Mouse (Mus musculus): ENCODE data around the gene Mob4. TPM values are rescaled to one million over a fixed set of nuclear protein-coding genes. Genes with fewer than 3 reads are reported as not detected.
"Not testable (repeated sequence)": the region's sequence is repeated elsewhere in the genome, so short reads cannot be mapped to it uniquely, and the experiment has no call there.

Gene Mob4
- 10 to 100 TPM; 56.7 to 59.2 TPM for total RNA-seq (2021)

DNA sequence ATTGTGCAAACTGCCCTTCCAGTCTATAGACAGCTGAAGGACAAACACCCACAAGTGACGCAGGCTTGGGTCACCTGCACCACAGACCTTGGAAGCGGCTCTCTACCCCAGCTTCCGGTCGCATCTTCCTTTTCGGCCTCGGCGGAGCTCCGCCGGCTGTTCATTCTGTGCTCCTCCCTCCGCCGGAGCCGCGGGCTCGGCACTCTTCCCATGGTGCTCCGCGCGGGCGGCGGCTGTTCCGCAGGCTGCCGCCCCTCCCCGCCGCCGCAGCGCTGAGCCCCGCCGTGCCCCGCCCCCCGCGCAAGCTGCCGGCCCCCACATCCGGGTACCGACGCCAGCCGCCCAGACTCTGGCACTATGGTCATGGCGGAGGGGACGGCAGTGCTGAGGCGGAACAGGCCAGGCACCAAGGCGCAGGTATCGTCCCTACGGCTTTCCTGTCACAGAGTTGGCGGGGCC lies at the start of gene Mob4:
Mob4 (plus strand) TSS at position 289 of the 459 bp plus-strand sequence.
- intact Hi-C loops (cut with DNase I) = loop anchor here (1.0 to 2.0 kb wide), 3 partner anchors 28 to 72 kb away; partner anchors contain the start of genes Hspd1 and Hspe1

GRCm38 (mm10) chr1:55082106-55082505 lies 48.9 kb upstream of the Mob4 start:
- intact Hi-C loops (cut with DNase I) = no loop called here
- DNase-seq (ENCODE audit: low spot score in 2 of 2) = no peak

More for the DNA sequence above, at the start of gene Mob4:
- DNase-seq (ENCODE audit: low spot score in 2 of 2) = peak; percentile 94

DNA sequence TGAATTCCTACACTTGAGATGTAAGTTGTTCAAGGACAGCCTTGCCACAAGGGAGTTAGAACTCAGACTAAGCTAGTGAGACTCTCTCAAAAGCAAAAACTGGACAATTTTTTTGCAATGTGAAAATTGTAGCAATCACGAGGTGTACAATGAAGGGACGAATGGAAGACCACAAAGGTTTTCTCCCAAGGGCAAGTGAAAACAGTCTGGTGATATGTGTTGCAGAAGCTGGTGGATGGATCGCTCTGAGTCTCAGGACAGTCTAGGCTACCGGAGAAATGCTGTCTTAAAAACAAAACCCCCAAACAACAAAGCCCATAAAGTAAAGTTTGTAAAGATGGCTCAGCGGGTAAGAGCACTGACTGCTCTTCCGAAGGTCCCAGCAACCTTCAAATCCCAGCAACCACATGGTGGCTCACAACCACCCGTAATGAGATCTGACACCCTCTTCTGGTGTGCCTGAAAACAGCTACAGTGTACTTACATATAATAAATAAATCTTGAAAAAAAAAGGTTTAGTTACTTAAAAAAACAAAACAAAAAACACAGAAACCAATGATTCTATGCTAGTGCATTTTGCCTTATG lies 45.2 kb upstream of the Mob4 start:
- DNase-seq (ENCODE audit: low spot score in 2 of 2) = no peak
- intact Hi-C loops (cut with DNase I) = loop anchor here (5.0 kb wide), 3 partner anchors 34 to 151 kb away; partner anchors contain the start of genes Coq10b and Mars2

- DNase-seq (ENCODE audit: low spot score in 2 of 2) = peak in 1 of 2 experiments; percentile 16
- intact Hi-C loops (cut with DNase I) = loop anchor here (1.0 to 5.0 kb wide), 4 partner anchors 35 to 150 kb away; partner anchors contain the start of genes Coq10b and Mars2
Measured at GRCm38 (mm10) chr1:55086868-55087400, 44.1 kb upstream of the Mob4 start.

DNA sequence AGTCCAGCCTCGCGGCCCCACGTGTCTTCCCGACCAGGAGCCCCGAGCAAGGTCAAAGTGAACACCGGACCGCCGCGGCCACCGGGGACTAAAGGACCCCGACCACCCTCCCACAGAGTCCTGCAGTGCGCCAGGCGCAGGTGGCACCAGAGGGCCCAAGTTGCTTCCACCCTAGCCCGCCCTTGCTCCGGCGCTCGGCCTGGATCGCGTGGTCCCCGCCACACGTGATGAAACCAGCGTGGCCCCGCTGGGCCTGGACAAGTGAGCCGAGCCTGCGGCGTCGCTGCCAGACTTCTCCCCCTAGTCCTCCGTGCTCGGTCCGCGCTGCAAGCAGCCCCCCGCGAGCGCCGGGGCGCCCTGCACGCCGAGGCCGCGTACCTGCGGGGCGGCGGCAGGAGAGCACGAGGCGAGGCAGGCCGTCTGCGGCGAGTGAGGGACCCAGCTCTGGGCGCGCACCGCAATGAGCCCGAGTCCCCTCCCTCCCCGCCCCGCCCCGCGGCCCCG lies 43.6 kb upstream of the Mob4 start:
- peak; percentile 54 to 70 for DNase-seq (ENCODE audit: low spot score in 2 of 2)
- intact Hi-C loops (cut with DNase I) = loop anchor here (1.0 to 5.0 kb wide), 4 partner anchors 35 to 150 kb away; partner anchors contain the start of genes Coq10b and Mars2

- DNase-seq (ENCODE audit: low spot score in 2 of 2) = peak; percentile 97 to 98
- intact Hi-C loops (cut with DNase I) = loop anchor here (1.0 to 5.0 kb wide), 5 partner anchors 36 to 149 kb away; partner anchors contain the start of genes Coq10b, Mars2 and Mob4
Measured at GRCm38 (mm10) chr1:55087932-55088610, 43.0 kb upstream of the Mob4 start, which contains the start of the genes Hspe1 and Hspd1. TSS of gene Hspe1 (plus strand) at chr1:55088132. TSS of gene Hspd1 (minus strand) at chr1:55088243.

- no peak for DNase-seq (ENCODE audit: low spot score in 2 of 2)
- intact Hi-C loops (cut with DNase I) = loop anchor here (1.0 to 5.0 kb wide), 4 partner anchors 37 to 148 kb away; partner anchors contain the start of genes Coq10b, Mars2 and Mob4
Measured at GRCm38 (mm10) chr1:55088611-55089497, 42.2 kb upstream of the Mob4 start.

- intact Hi-C loops (cut with DNase I) = loop anchor here (5.0 kb wide), 3 partner anchors 37 to 148 kb away; partner anchors contain the start of genes Coq10b and Mars2
Measured at GRCm38 (mm10) chr1:55089498-55090064, 41.5 kb upstream of the Mob4 start.

GRCm38 (mm10) chr1:55092056-55092455 lies 39.0 kb upstream of the Mob4 start:
- intact Hi-C loops (cut with DNase I) = no loop called here
- no peak for DNase-seq (ENCODE audit: low spot score in 2 of 2)

More at GRCm38 (mm10) chr1:55089498-55090064, 41.5 kb upstream of the Mob4 start:
- DNase-seq (ENCODE audit: low spot score in 2 of 2) = no peak

DNA sequence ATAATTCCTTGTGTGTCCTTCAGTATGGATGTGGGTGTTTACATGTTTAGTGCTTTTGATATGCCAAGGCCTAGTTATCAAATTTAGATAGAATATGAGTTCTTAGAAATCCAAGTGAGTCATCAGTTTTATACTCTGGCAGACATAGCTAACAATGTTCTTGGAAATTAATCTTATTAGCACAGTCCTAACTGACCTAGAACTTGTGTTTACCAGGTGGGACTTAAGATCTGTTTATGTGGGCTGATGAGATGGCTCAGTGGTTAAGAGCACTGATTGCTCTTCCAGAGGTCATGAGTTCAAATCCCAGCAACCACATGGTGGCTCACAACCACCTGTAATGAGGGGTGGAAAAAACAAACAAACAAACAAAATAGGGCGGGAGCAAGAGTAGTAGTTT lies 38.6 kb upstream of the Mob4 start:
- no peak for DNase-seq (ENCODE audit: low spot score in 2 of 2)
- intact Hi-C loops (cut with DNase I) = no loop called here

DNA sequence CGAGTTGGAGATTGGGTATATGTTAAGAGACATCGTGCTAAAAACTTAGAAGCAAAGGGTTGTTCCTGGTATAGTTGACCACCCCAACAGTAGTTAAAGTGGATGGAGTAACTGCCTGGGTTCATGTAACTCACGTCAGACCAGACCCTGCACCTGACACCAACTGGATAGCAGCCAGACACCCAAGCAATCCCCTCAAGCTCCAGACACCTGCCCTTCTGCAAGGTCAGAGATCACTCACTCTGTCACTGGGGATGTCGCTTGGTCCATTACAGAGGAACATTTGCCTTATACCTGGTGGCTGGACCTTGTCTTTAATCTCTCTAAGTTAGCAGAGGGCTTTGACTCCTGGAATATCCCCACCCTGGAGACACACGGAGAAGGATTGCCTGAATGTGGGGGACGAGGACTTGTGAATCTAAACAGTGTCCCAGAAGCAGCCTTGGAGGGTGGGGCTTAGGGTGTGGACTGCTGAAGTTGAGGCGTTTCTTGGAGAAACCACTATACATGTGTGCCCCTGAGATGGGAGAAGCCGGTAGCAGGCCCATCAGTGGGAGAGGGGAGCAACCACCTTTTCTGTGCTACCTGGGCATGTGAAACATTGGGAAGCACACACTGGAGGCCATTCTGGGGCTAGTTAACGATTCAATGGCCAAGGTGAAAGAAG lies 24.0 kb upstream of the Mob4 start:
- no peak for DNase-seq (ENCODE audit: low spot score in 2 of 2)
- intact Hi-C loops (cut with DNase I) = no loop called here

GRCm38 (mm10) chr1:55107644-55108043 lies 23.4 kb upstream of the Mob4 start:
- intact Hi-C loops (cut with DNase I) = no loop called here
- DNase-seq (ENCODE audit: low spot score in 2 of 2) = no peak

DNA sequence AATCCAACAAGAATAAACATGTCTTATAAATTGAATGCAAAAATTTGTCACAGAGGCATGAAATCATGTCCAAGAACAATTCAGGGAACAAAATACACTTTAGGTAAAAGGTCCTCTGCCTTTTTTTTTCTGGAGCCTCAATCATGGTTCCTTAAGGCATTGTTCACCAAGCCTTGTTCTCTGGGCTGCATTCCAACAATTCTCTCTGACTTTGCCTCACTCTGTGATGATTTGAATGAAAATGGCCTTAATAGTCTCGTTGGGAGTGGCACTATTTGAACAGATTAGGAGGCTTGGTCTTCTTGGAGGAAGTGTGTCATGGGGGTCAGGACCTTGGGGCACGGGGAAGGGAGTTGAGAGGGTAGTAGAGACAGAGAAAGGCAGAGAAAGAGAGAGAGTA lies 22.6 kb upstream of the Mob4 start:
- DNase-seq (ENCODE audit: low spot score in 2 of 2) = no peak
- intact Hi-C loops (cut with DNase I) = no loop called here

DNA sequence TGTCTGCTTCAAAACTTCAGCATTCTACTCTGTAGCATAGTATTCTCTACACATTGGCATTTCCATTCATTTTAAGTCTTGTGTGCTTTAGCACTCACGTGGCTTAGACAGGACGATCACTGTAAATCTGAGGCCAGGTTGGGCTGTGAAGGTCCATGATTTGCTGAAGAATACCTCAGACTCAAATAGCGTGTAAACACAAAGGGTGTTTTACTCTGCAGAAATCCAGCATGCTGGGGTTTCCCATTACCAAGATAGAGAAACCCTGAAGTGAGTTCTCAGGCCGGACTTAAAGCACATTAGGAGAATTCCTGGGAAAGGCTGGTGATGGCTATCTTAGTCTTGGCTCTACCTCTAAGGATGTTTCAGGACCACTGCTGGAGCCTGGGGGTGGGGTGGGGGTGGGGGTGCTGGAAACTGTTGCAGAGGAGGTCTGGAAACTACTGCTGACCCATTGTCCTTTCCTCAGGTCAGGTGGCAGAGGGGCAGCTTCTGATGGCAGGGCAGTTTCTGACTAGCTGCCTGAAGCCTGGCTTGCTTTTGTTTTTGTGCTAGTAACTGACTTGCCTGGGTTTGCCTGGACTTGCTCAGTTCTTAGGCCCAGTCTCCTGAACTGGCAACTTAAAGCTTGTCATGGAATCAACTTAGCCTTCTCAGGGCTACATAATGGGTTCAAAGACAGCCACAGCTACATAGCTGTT lies 21.8 kb upstream of the Mob4 start:
- intact Hi-C loops (cut with DNase I) = no loop called here
- no peak for DNase-seq (ENCODE audit: low spot score in 2 of 2)

- intact Hi-C loops (cut with DNase I) = no loop called here
- no peak for DNase-seq (ENCODE audit: low spot score in 2 of 2)
Measured at GRCm38 (mm10) chr1:55123046-55123445, 8.0 kb upstream of the Mob4 start.

DNA sequence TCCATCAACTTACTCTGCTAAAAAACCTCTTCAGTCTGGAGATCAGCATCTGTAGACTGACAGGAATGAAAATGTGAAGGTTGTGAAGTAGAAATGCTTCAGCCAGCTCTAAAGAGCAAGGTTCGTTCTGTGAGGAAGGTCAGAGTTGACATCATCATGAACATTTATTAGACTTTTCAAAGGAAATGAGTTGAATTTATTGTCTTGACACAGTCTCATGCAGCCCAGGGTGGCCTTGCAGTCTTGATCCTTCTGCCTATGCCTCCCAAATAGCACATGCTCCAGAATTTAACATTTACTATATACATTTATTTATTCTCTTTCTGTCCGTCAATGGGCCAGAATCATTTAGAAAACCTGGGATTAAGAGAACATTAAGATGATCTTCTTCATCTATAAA lies 7.5 kb upstream of the Mob4 start:
- intact Hi-C loops (cut with DNase I) = no loop called here
- DNase-seq (ENCODE audit: low spot score in 2 of 2) = no peak

DNA sequence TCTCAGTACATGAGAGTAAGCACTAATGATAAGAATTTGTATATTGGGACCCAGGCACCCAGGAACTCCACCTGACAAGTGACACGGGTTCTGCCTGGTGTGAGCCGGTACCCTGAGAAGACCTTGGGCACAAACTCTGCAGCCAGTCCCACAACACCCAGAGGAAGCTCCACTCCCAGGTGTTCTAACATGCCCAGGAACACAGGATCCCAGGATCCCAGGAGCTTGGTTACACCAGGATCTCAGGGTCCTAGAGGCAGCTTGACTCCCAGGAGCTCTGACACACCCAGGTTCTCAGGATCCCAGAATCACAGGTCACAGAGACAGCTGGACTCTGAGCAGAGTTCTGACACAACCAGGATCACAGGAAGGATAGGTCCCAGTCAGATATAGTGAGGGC lies 6.9 kb upstream of the Mob4 start:
- intact Hi-C loops (cut with DNase I) = not testable (repeated sequence)

More for the DNA sequence above, 6.9 kb upstream of the Mob4 start:
- not testable (repeated sequence) for DNase-seq (ENCODE audit: low spot score in 2 of 2)
